In the genomic region with DNA sequence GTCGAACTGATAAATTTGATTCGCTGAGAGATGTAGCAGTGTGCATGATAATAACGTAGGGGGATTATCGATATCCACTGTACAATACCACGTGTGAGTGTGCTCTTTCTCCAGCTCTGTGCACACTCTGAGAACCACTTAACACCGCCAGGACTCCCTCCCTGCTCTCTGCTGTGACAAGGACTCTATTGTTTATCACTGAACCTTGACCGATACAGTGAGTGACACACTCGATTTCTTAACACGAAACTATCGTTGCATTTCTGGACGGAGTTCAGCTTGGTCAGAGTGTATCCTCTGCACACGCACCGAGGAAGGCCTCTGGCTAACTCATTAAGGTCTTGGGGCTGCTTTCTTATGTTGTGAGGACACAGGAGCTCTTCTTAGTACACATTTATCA, we compare ENCODE assay signal across 17 mouse cellular contexts.
DNase-seq lines count a peak whose midpoint lies in the region; ATAC-seq lines count a peak whose summit lies in the region.
"Had no signal": no experiment of that assay in that cellular context is flagged by ENCODE, and none has a peak within 500 bp of the region (broad histone marks: within the 10 kb centered on the region; RNA-seq: fewer than 3 reads in every experiment).

No protein-coding gene starts in this region.

- H3K9me3 ChIP-seq in heart, embryonic 10.5 days: no peaks in the 10 kb centered on the region
- H3K9me3 ChIP-seq in midbrain, embryonic 16.5 days (replicated peaks; ENCODE audit: control insufficient read depth, low read length, poor library complexity, severe bottlenecking): no peaks in the 10 kb centered on the region
- H3K9me3 ChIP-seq in midbrain, embryonic 10.5 days (replicated peaks): no peaks in the 10 kb centered on the region
- no peaks in the 10 kb centered on the region for H3K9me3 ChIP-seq in intestine, embryonic 15.5 days
- H3K9me3 ChIP-seq: hindbrain, embryonic 13.5 days; liver, embryonic 12.5 days; lung, embryonic 15.5 days had no signal

- H3K9ac ChIP-seq in midbrain, embryonic 16.5 days (ENCODE audit: low read depth, low read length): no peak overlapping the region
- H3K9ac ChIP-seq in intestine, embryonic 15.5 days: no peak overlapping the region
- H3K9ac ChIP-seq: forebrain, postnatal 0 days; hindbrain, embryonic 13.5 days; liver, embryonic 12.5 days; lung, embryonic 15.5 days had no signal

- 69% methylated on average over 13 of the region's 13 CpGs for WGBS in heart, embryonic 10.5 days
- WGBS in midbrain, embryonic 16.5 days: 48% methylated on average over 13 of the region's 13 CpGs
- 85% methylated on average over 13 of the region's 13 CpGs for WGBS in midbrain, embryonic 10.5 days
- 46% methylated on average over 13 of the region's 13 CpGs for WGBS in intestine, embryonic 15.5 days

- no peaks in the 10 kb centered on the region for H3K36me3 ChIP-seq in heart, embryonic 10.5 days
- no peaks in the 10 kb centered on the region for H3K36me3 ChIP-seq in midbrain, embryonic 16.5 days (ENCODE audit: control insufficient read depth, insufficient read depth, low read length)
- no peaks in the 10 kb centered on the region for H3K36me3 ChIP-seq in midbrain, embryonic 10.5 days
- no peaks in the 10 kb centered on the region for H3K36me3 ChIP-seq in intestine, embryonic 15.5 days
- H3K36me3 ChIP-seq: hindbrain, embryonic 13.5 days; liver, embryonic 12.5 days; lung, embryonic 15.5 days had no signal

- H3K4me3 ChIP-seq in heart, embryonic 10.5 days: no peak overlapping the region
- no peak overlapping the region for H3K4me3 ChIP-seq in midbrain, embryonic 16.5 days (ENCODE audit: low read depth, low read length)
- no peak overlapping the region for H3K4me3 ChIP-seq in midbrain, embryonic 10.5 days
- no peak overlapping the region for H3K4me3 ChIP-seq in intestine, embryonic 15.5 days (replicated peaks)
- H3K4me3 ChIP-seq: erythroblast, embryonic 14.5 days; hindbrain, embryonic 13.5 days; liver, embryonic 12.5 days; lung, embryonic 15.5 days had no signal

- H3K27me3 ChIP-seq in heart, embryonic 10.5 days (ENCODE audit: insufficient read depth, poor library complexity, severe bottlenecking): peaks cover 3% of the 10 kb centered on the region; the same call in 1 of the 2 replicates
- no peaks in the 10 kb centered on the region for H3K27me3 ChIP-seq in midbrain, embryonic 16.5 days (ENCODE audit: control insufficient read depth, insufficient read depth, low read depth, low read length)
- no peaks in the 10 kb centered on the region for H3K27me3 ChIP-seq in midbrain, embryonic 10.5 days (ENCODE audit: low read depth, poor library complexity, severe bottlenecking)
- H3K27me3 ChIP-seq in intestine, embryonic 15.5 days (replicated peaks): no peaks in the 10 kb centered on the region
- H3K27me3 ChIP-seq: hindbrain, embryonic 13.5 days; liver, embryonic 12.5 days; lung, embryonic 15.5 days had no signal

- peak; percentile 43; the same call in 1 of the 2 replicates for ATAC-seq in midbrain, embryonic 16.5 days
- peak; percentile 77 for ATAC-seq in intestine, embryonic 15.5 days
- ATAC-seq: liver, embryonic 12.5 days had no signal

- H3K4me2 ChIP-seq in midbrain, embryonic 16.5 days (ENCODE audit: low read length): no peak overlapping the region
- H3K4me2 ChIP-seq in intestine, embryonic 15.5 days (replicated peaks): no peak overlapping the region
- H3K4me2 ChIP-seq: hindbrain, embryonic 13.5 days; liver, embryonic 12.5 days; lung, embryonic 15.5 days had no signal

- peak; percentile 91 for DNase-seq in heart, adult 11 months
- DNase-seq in heart, embryonic 10.5 days (ENCODE audit: low spot score): no peak
- no peak for DNase-seq in midbrain, embryonic 10.5 days (ENCODE audit: low spot score)
- no peak for DNase-seq in left cerebral cortex, postnatal 25 days (ENCODE audit: low spot score in 2 of 2)
- DNase-seq in right cerebral cortex, postnatal 4 days: no peak
- DNase-seq in right cerebral cortex, postnatal 10 days (ENCODE audit: low spot score in 2 of 2): no peak
- DNase-seq: cerebellum, adult 18-20 months; forebrain, postnatal 0 days; kidney, adult 18-20 months; kidney, postnatal 25 days; right cerebral cortex, postnatal 14 days had no signal

- no peak overlapping the region for H3K27ac ChIP-seq in heart, embryonic 10.5 days
- no peak overlapping the region for H3K27ac ChIP-seq in midbrain, embryonic 16.5 days (ENCODE audit: low read length)
- no peak overlapping the region for H3K27ac ChIP-seq in midbrain, embryonic 10.5 days (replicated peaks)
- peak overlapping the region; percentile 46; the same call in 1 of the 2 replicates for H3K27ac ChIP-seq in intestine, embryonic 15.5 days
- H3K27ac ChIP-seq: hindbrain, embryonic 13.5 days; liver, embryonic 12.5 days; lung, embryonic 15.5 days had no signal

- intact Hi-C loops in left cerebral cortex, postnatal 25 days (cut with DNase I): no loop called here

- peaks cover 26% of the 10 kb centered on the region for H3K4me1 ChIP-seq in heart, embryonic 10.5 days
- H3K4me1 ChIP-seq in midbrain, embryonic 16.5 days (ENCODE audit: control insufficient read depth, insufficient read depth, low read length): peaks cover 9% of the 10 kb centered on the region
- H3K4me1 ChIP-seq in midbrain, embryonic 10.5 days: peaks cover 16% of the 10 kb centered on the region
- H3K4me1 ChIP-seq in intestine, embryonic 15.5 days (replicated peaks): peaks cover 29% of the 10 kb centered on the region
